In genomic region chr3:116297170-116297569, GRCm38 (mm10) we compare ENCODE assay signal across 24 mouse cellular contexts. TPM values are rescaled to one million over a fixed set of nuclear protein-coding genes. Genes with fewer than 3 reads are reported as not detected.
"Had no signal": no experiment of that assay in that cellular context is flagged by ENCODE, and none has a peak within 500 bp of the region (broad histone marks: within the 10 kb centered on the region; RNA-seq: fewer than 3 reads in every experiment).

No protein-coding gene starts in this region.

- DNase-seq: forebrain, postnatal 0 days; gastrocnemius, postnatal 14 days; gastrocnemius, postnatal 36 days; heart, adult 18-20 months; heart, postnatal 10 days; heart, postnatal 36 days; kidney, adult 11 months; kidney, adult 2 months; kidney, adult 9 months; kidney, postnatal 14 days; kidney, postnatal 36 days; layer of hippocampus, adult 9-11 months; layer of hippocampus, postnatal 36 days; left cerebral cortex, postnatal 4 days had no signal

- H3K27me3 ChIP-seq: hindbrain, embryonic 13.5 days; hindbrain, embryonic 15.5 days; kidney, embryonic 15.5 days; limb, embryonic 13.5 days; limb, embryonic 15.5 days had no signal

- H3K9ac ChIP-seq: forebrain, postnatal 0 days; hindbrain, embryonic 13.5 days; hindbrain, embryonic 15.5 days; kidney, embryonic 15.5 days; limb, embryonic 13.5 days; limb, embryonic 15.5 days had no signal

- H3K27ac ChIP-seq: hindbrain, embryonic 13.5 days; hindbrain, embryonic 15.5 days; hindbrain, postnatal 0 days; kidney, embryonic 15.5 days; kidney, postnatal 0 days; limb, embryonic 13.5 days; limb, embryonic 15.5 days had no signal

- H3K4me3 ChIP-seq: hindbrain, embryonic 13.5 days; hindbrain, embryonic 15.5 days; kidney, embryonic 15.5 days; limb, embryonic 13.5 days; limb, embryonic 15.5 days had no signal

- ATAC-seq: forebrain, postnatal 0 days; hindbrain, postnatal 0 days; intestine, embryonic 16.5 days had no signal

- H3K9me3 ChIP-seq: hindbrain, embryonic 13.5 days; hindbrain, embryonic 15.5 days; kidney, embryonic 15.5 days; limb, embryonic 13.5 days; limb, embryonic 15.5 days had no signal

- H3K4me1 ChIP-seq: hindbrain, embryonic 13.5 days; hindbrain, embryonic 15.5 days; kidney, embryonic 15.5 days; limb, embryonic 13.5 days; limb, embryonic 15.5 days had no signal

- H3K4me2 ChIP-seq: heart, embryonic 11.5 days; hindbrain, embryonic 13.5 days; hindbrain, embryonic 15.5 days; kidney, embryonic 15.5 days; limb, embryonic 13.5 days; limb, embryonic 15.5 days had no signal

RNA-seq across cellular contexts. Expression of gene Gpr88, which starts 43.9 kb away (rescaled TPM):
- polyA plus RNA-seq: liver, adult 2 months had no signal
